ENCODE assay signal across 27 mouse cellular contexts in genomic region chr1:170206395-170206794, GRCm38 (mm10). TPM values are rescaled to one million over a fixed set of nuclear protein-coding genes. Genes with fewer than 3 reads are reported as not detected.
DNase-seq lines count a peak whose midpoint lies in the region; ATAC-seq and TF ChIP-seq lines count a peak whose summit lies in the region.
"Had no signal": no experiment of that assay in that cellular context is flagged by ENCODE, and none has a peak within 500 bp of the region (broad histone marks: within the 10 kb centered on the region; RNA-seq: fewer than 3 reads in every experiment).

No protein-coding gene starts in this region.

- H3K36me3 ChIP-seq in heart, adult 2 months (ENCODE audit: control insufficient read depth, insufficient read depth, low read length), result peaks cover 4% of the 10 kb centered on the region
- H3K36me3 ChIP-seq in heart, embryonic 10.5 days, result peaks cover 74% of the 10 kb centered on the region
- peaks cover 7% of the 10 kb centered on the region for H3K36me3 ChIP-seq in kidney, adult 2 months (ENCODE audit: control insufficient read depth, insufficient read depth, low read length)
- H3K36me3 ChIP-seq in kidney, embryonic 14.5 days (ENCODE audit: control insufficient read depth, insufficient read depth, low read length), result peaks cover 72% of the 10 kb centered on the region

- no peak overlapping the region for H3K4me2 ChIP-seq in kidney, embryonic 14.5 days (replicated peaks; ENCODE audit: low read depth, low read length)

- intact Hi-C loops in heart, adult 2 months (cut with DNase I), result no loop called here
- intact Hi-C loops in heart, postnatal 10 days (cut with DNase I), result no loop called here

- H3K4me3 ChIP-seq in heart, adult 2 months, result no peak overlapping the region
- no peak overlapping the region for H3K4me3 ChIP-seq in heart, embryonic 10.5 days
- H3K4me3 ChIP-seq in kidney, adult 2 months (ENCODE audit: insufficient read depth, low read depth, low read length), result no peak overlapping the region
- no peak overlapping the region for H3K4me3 ChIP-seq in kidney, embryonic 14.5 days (ENCODE audit: low read length)

- H3K79me2 ChIP-seq in heart, adult 2 months (replicated peaks; ENCODE audit: control insufficient read depth, insufficient read depth, low read length), result no peaks in the 10 kb centered on the region; the same call in 1 of the 2 replicates

- no peaks in the 10 kb centered on the region for H3K27me3 ChIP-seq in heart, adult 2 months (ENCODE audit: control insufficient read depth, insufficient read depth, low read length)
- no peaks in the 10 kb centered on the region for H3K27me3 ChIP-seq in heart, embryonic 10.5 days (ENCODE audit: insufficient read depth, poor library complexity, severe bottlenecking)
- no peaks in the 10 kb centered on the region for H3K27me3 ChIP-seq in kidney, adult 2 months (replicated peaks; ENCODE audit: control insufficient read depth, insufficient read depth, low read length)
- H3K27me3 ChIP-seq in kidney, embryonic 14.5 days (ENCODE audit: control insufficient read depth, insufficient read depth, low read length), result no peaks in the 10 kb centered on the region
- H3K27me3 ChIP-seq: CH12.LX, Patski had no signal

- peak; percentile 70 for DNase-seq in heart, adult 11 months
- DNase-seq in heart, adult 2 months, result no peak
- DNase-seq in heart, embryonic 10.5 days (ENCODE audit: low spot score), result peak; percentile 20
- no peak for DNase-seq in heart, postnatal 10 days
- peak; percentile 70 for DNase-seq in kidney, adult 2 months
- DNase-seq in kidney, adult 9 months, result peak; percentile 59
- DNase-seq in kidney, adult 18-20 months, result no peak
- DNase-seq: adrenal gland, adult 2 months; adrenal gland, adult 8-10 months; adrenal gland, postnatal 10 days; adrenal gland, postnatal 14 days; adrenal gland, postnatal 25 days; adrenal gland, postnatal 36 days; B cell, adult 2 months; cerebellum, adult 11 months; cerebellum, adult 11-12 months had no signal

- TF ChIP-seq EP300 in heart, adult 2 months (IDR thresholded peaks at IDR 0.05; ENCODE audit: insufficient read depth, low read depth, low read length), result no peak

- H3K9ac ChIP-seq in heart, adult 2 months (ENCODE audit: low read depth, low read length), result no peak overlapping the region
- no peak overlapping the region for H3K9ac ChIP-seq in kidney, embryonic 14.5 days (ENCODE audit: low read depth, low read length)

- TF ChIP-seq POLR2A in heart, adult 2 months (IDR thresholded peaks at IDR 0.05; ENCODE audit: insufficient read depth, low read depth, low read length), result no peak
- TF ChIP-seq POLR2A in kidney, adult 2 months (IDR thresholded peaks at IDR 0.05; ENCODE audit: low read depth, low read length), result no peak

- H3K27ac ChIP-seq in heart, adult 2 months, result no peak overlapping the region
- H3K27ac ChIP-seq in heart, embryonic 10.5 days, result no peak overlapping the region
- H3K27ac ChIP-seq in kidney, adult 2 months (ENCODE audit: insufficient read depth, low read depth, low read length), result no peak overlapping the region
- H3K27ac ChIP-seq in kidney, embryonic 14.5 days (ENCODE audit: low read depth, low read length), result no peak overlapping the region

- TF ChIP-seq CTCF in heart, adult 2 months (IDR thresholded peaks at IDR 0.05), result no peak
- TF ChIP-seq CTCF in kidney, adult 2 months (conservative IDR thresholded peaks at IDR 0.05; ENCODE audit: insufficient read depth, insufficient read length, low read depth, low read length), result no peak

- ATAC-seq in kidney, embryonic 14.5 days (ENCODE audit: low FRiP score, low TSS enrichment), result no peak
- ATAC-seq: activated CD4-positive, CD25-positive, alpha-beta regulatory T cell, adult 4 months; CD4-positive, CD25-positive, alpha-beta regulatory T cell, adult 4 months; Patski had no signal

- WGBS in heart, adult 2 months, result 91% methylated on average over 6 of the region's 6 CpGs
- WGBS in heart, embryonic 10.5 days, result 92% methylated on average over 6 of the region's 6 CpGs
- 69% methylated on average over 6 of the region's 6 CpGs for WGBS in kidney, adult 2 months
- 91% methylated on average over 6 of the region's 6 CpGs for WGBS in kidney, embryonic 14.5 days

- H3K4me1 ChIP-seq in heart, adult 2 months (ENCODE audit: control insufficient read depth, insufficient read depth, low read length), result no peaks in the 10 kb centered on the region
- no peaks in the 10 kb centered on the region for H3K4me1 ChIP-seq in heart, embryonic 10.5 days
- H3K4me1 ChIP-seq in kidney, adult 2 months (ENCODE audit: control insufficient read depth, insufficient read depth, low read length), result peaks cover 3% of the 10 kb centered on the region
- H3K4me1 ChIP-seq in kidney, embryonic 14.5 days (ENCODE audit: control insufficient read depth, insufficient read depth, low read length), result no peaks in the 10 kb centered on the region

- no peaks in the 10 kb centered on the region for H3K9me3 ChIP-seq in heart, embryonic 10.5 days
- H3K9me3 ChIP-seq in kidney, embryonic 14.5 days (ENCODE audit: control insufficient read depth, low read length), result no peaks in the 10 kb centered on the region
- H3K9me3 ChIP-seq: G1E had no signal

RNA-seq across cellular contexts. Expression of gene Uhmk1, which starts 8.8 kb away (rescaled TPM):
- 10 to 100 TPM; 21.7 to 23.4 TPM for total RNA-seq in heart, adult 2 months (2021)
- 6.5 and 14.9 TPM in 2 replicates for polyA plus RNA-seq in heart, adult 2 months (2012; rRNA removed)
- polyA plus RNA-seq in heart, embryonic 10.5 days (2016; fragmentation: Nextera tagmentation; extraction: Ambion mirVana), result 8.6 and 10.5 TPM in 2 replicates
- total RNA-seq in heart, postnatal 10 days (2021), result 10 to 100 TPM; 21.2 to 22.2 TPM
- 20.8 and 27.6 TPM in 2 replicates for polyA plus RNA-seq in kidney, adult 2 months (2012; rRNA removed)
- 8.2 and 12.2 TPM in 2 replicates for polyA plus RNA-seq in kidney, embryonic 14.5 days (2014; fragmentation: Nextera tagmentation; extraction: Ambion mirVana)

RNA-seq across cellular contexts. Expression of gene Sh2d1b2, which starts 26.2 kb away (rescaled TPM):
- total RNA-seq in heart, adult 2 months (2021), result not detected
- not detected in 2 replicates for polyA plus RNA-seq in heart, adult 2 months (2012; rRNA removed)
- not detected in 2 replicates for polyA plus RNA-seq in heart, embryonic 10.5 days (2016; fragmentation: Nextera tagmentation; extraction: Ambion mirVana)
- total RNA-seq in heart, postnatal 10 days (2021), result not detected
- not detected in 2 replicates for polyA plus RNA-seq in kidney, adult 2 months (2012; rRNA removed)
- polyA plus RNA-seq in kidney, embryonic 14.5 days (2014; fragmentation: Nextera tagmentation; extraction: Ambion mirVana), result not detected in 2 replicates
- total RNA-seq: adrenal gland, adult 18-20 months; adrenal gland, adult 2 months; adrenal gland, adult 8-10 months; adrenal gland, postnatal 10 days; adrenal gland, postnatal 14 days; adrenal gland, postnatal 25 days; adrenal gland, postnatal 36 days; adrenal gland, postnatal 4 days; ES-E14; MEL had no signal
- polyA plus RNA-seq: activated CD4-positive, CD25-positive, alpha-beta regulatory T cell, adult 4 months; adrenal gland, adult 2 months; brain, embryonic 14.5 days; CD4-positive, CD25-positive, alpha-beta regulatory T cell, adult 4 months; G1E; Patski had no signal

RNA-seq across cellular contexts. Expression of gene Uap1, which starts 31.6 kb away (rescaled TPM):
- 10 to 100 TPM; 51.6 to 55.2 TPM for total RNA-seq in heart, adult 2 months (2021)
- polyA plus RNA-seq in heart, adult 2 months (2012; rRNA removed), result 21.6 and 39.9 TPM in 2 replicates
- 63.0 and 67.4 TPM in 2 replicates for polyA plus RNA-seq in heart, embryonic 10.5 days (2016; fragmentation: Nextera tagmentation; extraction: Ambion mirVana)
- total RNA-seq in heart, postnatal 10 days (2021), result 10 to 100 TPM; 47.0 to 48.0 TPM
- polyA plus RNA-seq in kidney, adult 2 months (2012; rRNA removed), result 31.6 and 34.3 TPM in 2 replicates
- polyA plus RNA-seq in kidney, embryonic 14.5 days (2014; fragmentation: Nextera tagmentation; extraction: Ambion mirVana), result 36.5 and 51.0 TPM in 2 replicates

Comparison
In these comparisons a context has a peak if more than half of its experiments do, and no peak if none do; other contexts are left out.
1. DNase-seq: peak in heart, adult 11 months (single experiment), heart, embryonic 10.5 days (single experiment), kidney, adult 2 months (single experiment) and kidney, adult 9 months (single experiment); none in heart, adult 2 months (0 of 2), heart, postnatal 10 days (0 of 2) and kidney, adult 18-20 months (single experiment).